Mouse (Mus musculus) thymus, postnatal 14 days (tissue): ENCODE data around the gene Mum1.
"Not testable (repeated sequence)": the region's sequence is repeated elsewhere in the genome, so short reads cannot be mapped to it uniquely, and the experiment has no call there.

Experiments
- DNase-seq: peaks from one replicate; pipeline ENCODE4 v3.0.0; 2021

The Mum1 gene

GRCm38 (mm10) chr10:80208841-80209371, 17.3 kb upstream of the Mum1 start:
- no peak for DNase-seq

GRCm38 (mm10) chr10:80211547-80212103, 14.6 kb upstream of the Mum1 start:
- DNase-seq = not testable (repeated sequence)

GRCm38 (mm10) chr10:80215048-80215772, 11.0 kb upstream of the Mum1 start:
- no peak for DNase-seq

- DNase-seq = no peak
These were observed 5.6 kb upstream of the Mum1 start for GRCm38 (mm10) chr10:80220676-80221075.

GRCm38 (mm10) chr10:80223137-80223536, 3.1 kb upstream of the Mum1 start:
- DNase-seq = not testable (repeated sequence)

GRCm38 (mm10) chr10:80226071-80226415, 191 bp upstream of the Mum1 start:
- DNase-seq = no peak

GRCm38 (mm10) chr10:80227166-80227539, 919 bp downstream of the Mum1 start:
- DNase-seq = no peak

- DNase-seq = no peak
These were observed 1.9 kb downstream of the Mum1 start for GRCm38 (mm10) chr10:80227877-80228775.

- DNase-seq = no peak
These were observed 10.1 kb downstream of the Mum1 start for GRCm38 (mm10) chr10:80236145-80236825.

- DNase-seq = no peak
These were observed 10.8 kb downstream of the Mum1 start for GRCm38 (mm10) chr10:80237020-80237419.

GRCm38 (mm10) chr10:80238306-80238705, 12.1 kb downstream of the Mum1 start:
- DNase-seq = no peak

- DNase-seq = no peak
These were observed 13.6 kb downstream of the Mum1 start for GRCm38 (mm10) chr10:80239791-80240190.

GRCm38 (mm10) chr10:80242088-80242487, 15.9 kb downstream of the Mum1 start:
- no peak for DNase-seq

GRCm38 (mm10) chr10:80242607-80243006, 16.4 kb downstream of the Mum1 start:
- DNase-seq = no peak

- peak; percentile 37 for DNase-seq
These were observed 18.7 kb downstream of the Mum1 start for GRCm38 (mm10) chr10:80244791-80245399.

GRCm38 (mm10) chr10:80245600-80245999, 19.4 kb downstream of the Mum1 start:
- peak; percentile 86 for DNase-seq

GRCm38 (mm10) chr10:80247849-80248248, 21.6 kb downstream of the Mum1 start:
- no peak for DNase-seq

- DNase-seq = not testable (repeated sequence)
These were observed 22.2 kb downstream of the Mum1 start for GRCm38 (mm10) chr10:80248437-80248836.

GRCm38 (mm10) chr10:80248971-80249640, 22.9 kb downstream of the Mum1 start, which contains the start of gene Ndufs7:
Gene Ndufs7, plus strand, starts transcription at chr10:80249121.
- DNase-seq = peak; percentile 94

- DNase-seq = no peak
These were observed 23.8 kb downstream of the Mum1 start for GRCm38 (mm10) chr10:80250059-80250458.

- DNase-seq = no peak
These were observed 24.3 kb downstream of the Mum1 start for GRCm38 (mm10) chr10:80250573-80250972.

- no peak for DNase-seq
These were observed 25.8 kb downstream of the Mum1 start for GRCm38 (mm10) chr10:80252011-80252410.
